Mouse (Mus musculus) bone marrow, adult 2 months (tissue): ENCODE measurements around the gene Mlc1. TPM values are rescaled to one million over a fixed set of nuclear protein-coding genes. Genes with fewer than 3 reads are reported as not detected.

Source experiments
- H3K27ac ChIP-seq: fragments of 200-500 bp; 2 replicates; pipeline ENCODE4 v1.5.1; 2012; ENCODE audit warnings: low read depth, mild to moderate bottlenecking, control low read depth, inconsistent platforms, low read length; ENCODE audit not compliant: control insufficient read depth, poor library complexity, insufficient read depth
- H3K4me1 ChIP-seq: fragments of 200-500 bp; 2 replicates; pipeline ENCODE4 v1.6.1; 2011; ENCODE audit warnings: low read length; ENCODE audit not compliant: control insufficient read depth, insufficient read depth
- H3K4me3 ChIP-seq: fragments of 200-500 bp; replicated peaks from 2 replicates; pipeline ENCODE3; 2011; ENCODE audit warnings: mild to moderate bottlenecking, low read depth, low read length, control low read depth; ENCODE audit not compliant: control insufficient read depth
- CTCF ChIP-seq: fragments of 200-500 bp; IDR thresholded peaks from 2 replicates; pipeline ENCODE4 v1.5.1; 2011; ENCODE audit warnings: low read length, control low read depth; ENCODE audit not compliant: control insufficient read depth, insufficient read depth
- POLR2A ChIP-seq: fragments of 200-500 bp; IDR thresholded peaks from 2 replicates; pipeline ENCODE4 v1.6.1; 2011; ENCODE audit warnings: low read depth, mild to moderate bottlenecking, control low read depth, low read length, borderline replicate concordance; ENCODE audit not compliant: control insufficient read depth
- WGBS: fragments of 180-500 bp; shearing (Covaris S2); methylation state at CpG from one replicate; pipeline ENCODE4 v1.1.7; 2018; 5-methylcytosine and 5-hydroxymethylcytosine counted together
- polyA plus RNA-seq: library from polyadenylated mRNA; stranded (reverse); fragments of >200 nt; gene quantifications from 2 replicates; pipeline ENCODE4 v1.2.4, GENCODE M21; 2011; ENCODE audit warnings: low replicate concordance; ENCODE audit not compliant: missing spikeins, insufficient read depth, insufficient read length

Mlc1 gene
- polyA plus RNA-seq, 1 experiment, result 0.55 TPM

DNA sequence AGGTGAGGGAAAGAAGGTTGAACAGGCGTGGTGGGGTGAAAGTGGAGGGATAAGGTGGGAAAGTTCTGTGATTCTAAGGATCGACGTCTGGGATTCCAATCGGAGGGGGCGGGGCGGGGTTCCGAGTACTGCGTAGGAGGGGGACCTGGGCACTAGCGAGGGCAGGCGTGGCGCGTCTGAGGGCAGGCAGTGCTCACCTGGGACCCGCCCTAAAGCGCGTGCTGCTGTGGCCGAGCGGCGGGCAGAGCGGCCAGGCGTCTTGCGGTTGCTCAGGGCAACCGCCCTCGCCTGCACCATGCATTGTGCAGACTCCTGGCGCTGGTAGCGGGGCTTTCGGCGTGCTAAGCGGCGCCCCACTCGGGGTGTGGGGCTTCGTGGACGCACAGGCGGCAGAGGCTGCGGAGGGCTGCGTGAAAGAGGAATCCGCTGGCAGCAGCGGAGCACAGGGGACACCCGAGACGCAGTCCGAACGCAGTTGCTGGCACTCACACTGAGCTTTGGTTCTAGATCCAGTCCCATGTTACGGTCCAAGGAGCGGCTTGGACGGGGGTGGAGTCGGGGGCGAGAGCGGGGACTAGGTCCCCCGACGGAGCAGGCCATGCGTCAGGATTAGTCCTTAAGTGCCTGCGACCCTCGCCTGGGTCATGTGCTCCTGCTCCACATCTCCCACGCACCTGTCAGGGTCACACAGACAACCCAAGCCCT, 24.3 kb downstream of the Mlc1 start, which contains the start of gene Ttll8:
Gene Ttll8, minus strand, starts transcription at position 51 of the 705 bp plus-strand sequence.
- Histone ChIP-seq H3K4me3 (no peak within 1 kb of the TSS), H3K27ac (no peak within 1 kb of the TSS), H3K4me1 (no peaks in the 10 kb centered on the region)
- 9% methylated on average over 53 of the region's 53 CpGs for WGBS
- TF ChIP-seq CTCF (no peak), POLR2A (no peak)

DNA sequence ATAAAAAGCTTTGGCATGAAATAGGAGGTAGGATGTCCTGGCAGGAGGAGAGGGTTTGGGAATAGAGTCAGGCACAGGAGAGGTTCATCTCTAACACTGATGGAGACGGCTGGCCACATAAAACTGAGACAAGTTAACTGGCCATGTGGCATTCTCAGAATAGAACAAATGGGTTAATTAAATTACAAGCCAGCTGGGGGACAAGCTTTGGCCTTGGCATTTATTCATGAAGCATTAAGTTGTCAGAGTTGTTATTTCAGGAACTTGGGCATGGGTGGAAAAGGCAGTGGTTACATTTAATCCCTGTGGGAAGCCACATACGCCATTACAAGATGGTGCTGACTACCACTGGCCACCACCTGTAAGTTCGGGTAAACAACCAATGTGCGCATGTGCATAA, 27.6 kb downstream of the Mlc1 start:
- no peaks in the 10 kb centered on the region for H3K4me1 ChIP-seq
- WGBS, result 81% methylated on average over 4 of the region's 4 CpGs
- TF ChIP-seq CTCF (no peak), POLR2A (no peak)
- no peak overlapping the region for H3K27ac ChIP-seq
- H3K4me3 ChIP-seq, result no peak overlapping the region

DNA sequence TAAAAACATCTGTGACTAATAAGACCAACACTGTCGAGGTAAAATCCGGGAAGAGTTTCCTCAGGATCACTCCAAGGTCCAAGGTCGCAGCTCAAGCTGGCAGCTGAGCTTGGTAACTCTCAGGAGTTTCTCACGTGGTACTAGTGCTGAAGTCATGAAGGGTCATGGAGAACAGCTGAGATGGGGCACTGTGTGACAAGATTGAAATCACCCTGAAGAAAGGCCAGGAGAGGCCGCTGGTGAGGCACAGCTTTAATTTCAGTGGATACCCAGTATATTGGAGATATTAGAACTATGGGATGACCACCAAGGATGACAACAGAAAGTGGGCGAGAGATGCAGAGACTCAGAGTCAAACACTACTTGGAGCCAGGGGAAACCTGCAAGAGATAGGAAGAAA, 32.0 kb downstream of the Mlc1 start:
- WGBS, result 57% methylated on average over 6 of the region's 6 CpGs
- no peak for TF ChIP-seq POLR2A
- TF ChIP-seq CTCF, result no peak
- Histone ChIP-seq H3K27ac (no peak overlapping the region), H3K4me3 (no peak overlapping the region), H3K4me1 (no peaks in the 10 kb centered on the region)

DNA sequence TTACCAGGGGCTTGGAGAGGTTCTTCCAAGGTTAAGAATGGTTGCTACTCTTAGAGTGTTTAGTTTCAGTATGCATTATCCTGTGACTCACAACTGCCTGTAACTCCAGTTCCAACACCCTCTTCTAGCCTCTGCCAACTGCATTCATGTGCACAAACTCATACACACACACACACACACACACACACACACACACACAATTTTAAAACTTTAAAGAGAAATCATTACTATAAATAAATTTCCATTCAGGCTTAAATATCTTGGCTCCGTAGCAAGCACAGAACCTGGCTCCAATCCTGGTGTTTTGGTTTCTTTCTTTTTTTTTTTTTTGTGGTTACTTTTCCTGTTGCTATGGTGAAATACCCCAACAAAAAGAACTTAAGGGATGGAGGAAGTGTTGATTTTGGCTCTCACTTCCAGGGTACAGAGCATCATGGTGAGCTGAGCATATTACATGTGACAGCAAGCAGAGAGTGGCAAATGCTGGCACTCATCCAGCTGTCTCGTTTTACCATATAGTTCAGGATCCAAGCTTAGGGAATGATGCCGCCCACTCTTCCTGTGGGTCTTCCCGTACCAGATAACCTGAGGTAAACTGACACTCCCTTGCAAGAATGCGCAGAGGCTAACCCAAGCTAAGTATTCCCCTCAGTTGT, 34.8 kb downstream of the Mlc1 start:
- H3K27ac ChIP-seq, result no peak overlapping the region
- H3K4me1 ChIP-seq, result no peaks in the 10 kb centered on the region
- WGBS, result 56% methylated on average over 5 of the region's 5 CpGs
- TF ChIP-seq CTCF (no peak), POLR2A (no peak)
- no peak overlapping the region for H3K4me3 ChIP-seq

DNA sequence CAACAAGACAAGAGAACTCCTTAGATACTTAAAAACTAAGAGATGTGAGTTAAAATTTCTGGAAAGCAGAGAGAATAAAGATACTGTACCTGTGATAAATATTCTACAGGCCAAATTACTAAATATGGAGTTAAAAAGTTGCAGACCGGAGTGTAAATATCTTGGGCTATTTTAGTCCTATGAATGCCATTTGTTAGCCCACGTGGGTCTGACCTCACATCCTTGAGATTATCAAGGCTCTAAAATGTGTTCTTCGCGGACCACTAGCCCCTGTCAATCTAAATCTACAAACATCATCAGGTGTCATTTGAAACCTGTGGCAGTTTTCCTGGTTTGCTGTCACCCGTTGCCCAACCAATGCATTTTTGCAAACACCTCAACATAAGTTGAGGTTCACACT, 36.0 kb downstream of the Mlc1 start:
- TF ChIP-seq POLR2A (no peak), CTCF (no peak)
- H3K4me3 ChIP-seq, result no peak overlapping the region
- no peak overlapping the region for H3K27ac ChIP-seq
- no peaks in the 10 kb centered on the region for H3K4me1 ChIP-seq
- 65% methylated on average over 5 of the region's 5 CpGs for WGBS

DNA sequence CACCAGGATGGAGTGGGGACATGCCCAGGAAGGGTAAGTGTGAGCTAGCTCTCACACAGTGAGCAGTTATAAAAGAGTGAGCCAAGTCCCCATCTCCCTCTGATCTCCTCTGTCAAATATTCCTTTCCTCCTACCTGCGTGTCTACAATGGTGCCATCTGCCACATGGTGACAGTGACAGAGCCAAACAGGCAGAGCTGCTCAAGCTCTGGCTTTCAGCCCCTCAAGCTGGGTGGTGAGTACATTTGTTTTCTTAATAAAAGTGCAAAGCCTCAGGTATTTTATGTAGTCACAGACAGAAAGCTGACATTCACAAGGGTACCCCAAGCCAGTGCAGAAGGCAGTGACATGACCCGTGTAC, 41.5 kb downstream of the Mlc1 start:
- 82% methylated on average over 2 of the region's 2 CpGs for WGBS
- Histone ChIP-seq H3K4me3 (no peak overlapping the region), H3K4me1 (no peaks in the 10 kb centered on the region), H3K27ac (no peak overlapping the region)
- TF ChIP-seq CTCF (no peak), POLR2A (no peak)

DNA sequence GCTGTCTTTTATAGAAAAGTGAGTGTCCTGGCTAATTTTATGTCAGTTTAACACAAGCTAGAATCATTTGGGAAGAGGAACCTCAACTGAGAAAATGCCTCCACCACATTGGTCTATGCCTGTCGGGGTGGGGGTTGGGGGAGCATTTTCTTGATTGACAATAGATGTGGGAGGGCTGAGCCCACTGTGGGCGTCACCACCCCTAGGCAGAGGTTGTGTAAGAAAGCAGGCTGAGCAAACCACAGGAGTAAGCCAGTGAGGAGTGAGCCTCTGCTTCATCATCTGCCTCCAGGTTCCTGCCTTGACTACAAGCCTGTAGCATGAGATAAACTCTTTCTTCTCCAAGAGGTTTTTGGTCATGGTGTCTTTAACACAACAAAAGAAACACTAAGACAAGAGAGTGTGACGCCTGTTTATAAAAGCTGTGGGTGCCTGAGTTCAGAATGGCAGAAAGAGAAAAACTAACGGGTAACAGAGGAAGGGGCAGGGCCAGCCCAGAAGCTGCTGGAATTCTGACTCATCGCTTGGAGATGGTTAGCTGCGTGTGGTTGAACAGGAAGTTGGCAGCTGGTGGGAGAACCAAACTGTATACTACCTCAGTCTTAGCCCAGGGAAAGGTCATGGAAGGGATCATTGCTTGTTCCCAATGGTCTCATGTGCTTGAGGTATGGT, 42.1 kb downstream of the Mlc1 start:
- no peak for TF ChIP-seq POLR2A
- TF ChIP-seq CTCF, result no peak
- 24% methylated on average over 6 of the region's 6 CpGs for WGBS
- no peak overlapping the region for H3K4me3 ChIP-seq
- H3K27ac ChIP-seq, result no peak overlapping the region
- H3K4me1 ChIP-seq, result no peaks in the 10 kb centered on the region

DNA sequence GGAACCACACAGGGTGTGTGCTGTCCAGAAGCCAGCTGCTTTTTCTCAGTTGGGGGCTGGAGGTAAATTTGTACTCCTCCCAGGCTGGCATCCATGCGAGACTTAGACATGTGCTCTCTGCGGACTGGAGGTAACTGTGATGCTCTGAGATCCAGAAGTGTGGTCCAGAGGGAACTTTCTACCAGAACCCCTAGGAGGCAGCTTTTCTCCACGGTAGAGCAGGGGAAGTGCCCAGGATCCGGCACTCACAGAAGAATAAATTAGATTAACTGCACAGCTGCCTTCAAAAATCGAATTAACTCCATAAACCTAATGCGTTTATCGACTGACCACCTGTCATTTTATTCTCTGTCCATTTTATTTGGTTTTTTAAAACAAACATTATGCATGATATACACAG, 44.7 kb downstream of the Mlc1 start:
- 49% methylated on average over 7 of the region's 7 CpGs for WGBS
- no peak for TF ChIP-seq POLR2A
- no peak for TF ChIP-seq CTCF
- no peak overlapping the region for H3K4me3 ChIP-seq

DNA sequence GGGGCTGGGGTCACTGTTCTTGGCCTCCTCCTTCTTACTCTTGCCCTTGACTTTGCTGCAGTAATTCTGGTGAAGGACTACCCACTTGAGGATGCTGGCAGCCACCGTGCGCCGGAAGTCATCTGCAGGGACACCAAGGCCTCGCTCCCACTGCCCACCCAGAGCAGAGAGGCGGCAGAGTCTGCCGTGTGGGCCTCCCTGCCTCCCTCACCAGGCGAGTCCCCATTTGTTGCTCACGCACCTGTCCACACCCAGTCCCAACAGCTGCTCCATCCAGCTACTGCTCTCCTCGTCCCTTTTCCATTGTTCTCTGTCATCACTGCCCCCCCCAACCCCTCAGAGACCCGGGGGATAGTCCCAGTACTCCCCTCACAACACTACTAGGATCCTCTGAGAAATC, 46.1 kb downstream of the Mlc1 start:
- no peak overlapping the region for H3K4me3 ChIP-seq
- no peak for TF ChIP-seq CTCF
- no peak for TF ChIP-seq POLR2A
- no peak overlapping the region for H3K27ac ChIP-seq
- H3K4me1 ChIP-seq, result no peaks in the 10 kb centered on the region
- WGBS, result 78% methylated on average over 10 of the region's 10 CpGs

More for the DNA sequence above, 44.7 kb downstream of the Mlc1 start:
- Histone ChIP-seq H3K4me1 (no peaks in the 10 kb centered on the region), H3K27ac (no peak overlapping the region)
